Mouse (Mus musculus) layer of hippocampus, adult 18-20 months (tissue): ENCODE measurements around the gene Slc44a3. TPM values are rescaled to one million over a fixed set of nuclear protein-coding genes. Genes with fewer than 3 reads are reported as not detected.
"Not testable (repeated sequence)": the region's sequence is repeated elsewhere in the genome, so short reads cannot be mapped to it uniquely, and the experiment has no call there.

Source experiments
- DNase-seq, 2 experiments: peaks; one replicate each; pipeline ENCODE4 v3.0.0; 2022; ENCODE audit warnings: low spot score in 2 of 2
- total RNA-seq, 2 experiments: library from RNA; stranded (reverse); gene quantifications; 2 replicates each; pipeline ENCODE4 v1.2.3; 2021

Gene Slc44a3
- total RNA-seq, 2 experiments from 2014 or later: 0.13 TPM; not detected in 1

GRCm38 (mm10) chr3:121553294-121553693, 21.1 kb upstream of the Slc44a3 start:
- no peak for DNase-seq

DNA sequence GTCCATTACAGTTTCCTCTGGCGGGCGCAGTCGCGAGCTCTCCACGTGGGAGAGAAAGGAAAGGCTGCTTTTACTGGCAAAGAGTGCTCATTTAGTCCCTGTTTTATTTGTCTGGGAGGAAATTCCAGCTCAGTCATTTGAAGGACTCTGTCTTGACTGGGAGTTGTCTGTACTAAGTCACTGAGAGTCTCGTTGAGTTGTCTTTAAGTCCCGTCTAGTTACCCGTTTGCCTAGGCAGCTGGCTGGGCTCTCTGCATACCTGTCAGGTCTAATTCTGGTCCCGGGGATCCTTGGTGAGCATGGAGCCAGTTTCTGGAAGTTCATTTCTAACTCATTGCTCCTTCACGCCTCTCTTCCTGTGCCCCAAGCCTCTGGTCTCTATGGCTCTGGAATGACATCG, 20.5 kb upstream of the Slc44a3 start:
- DNase-seq: no peak

GRCm38 (mm10) chr3:121550370-121550769, 18.2 kb upstream of the Slc44a3 start:
- DNase-seq: peak in 1 of 2 experiments; percentile 35

DNA sequence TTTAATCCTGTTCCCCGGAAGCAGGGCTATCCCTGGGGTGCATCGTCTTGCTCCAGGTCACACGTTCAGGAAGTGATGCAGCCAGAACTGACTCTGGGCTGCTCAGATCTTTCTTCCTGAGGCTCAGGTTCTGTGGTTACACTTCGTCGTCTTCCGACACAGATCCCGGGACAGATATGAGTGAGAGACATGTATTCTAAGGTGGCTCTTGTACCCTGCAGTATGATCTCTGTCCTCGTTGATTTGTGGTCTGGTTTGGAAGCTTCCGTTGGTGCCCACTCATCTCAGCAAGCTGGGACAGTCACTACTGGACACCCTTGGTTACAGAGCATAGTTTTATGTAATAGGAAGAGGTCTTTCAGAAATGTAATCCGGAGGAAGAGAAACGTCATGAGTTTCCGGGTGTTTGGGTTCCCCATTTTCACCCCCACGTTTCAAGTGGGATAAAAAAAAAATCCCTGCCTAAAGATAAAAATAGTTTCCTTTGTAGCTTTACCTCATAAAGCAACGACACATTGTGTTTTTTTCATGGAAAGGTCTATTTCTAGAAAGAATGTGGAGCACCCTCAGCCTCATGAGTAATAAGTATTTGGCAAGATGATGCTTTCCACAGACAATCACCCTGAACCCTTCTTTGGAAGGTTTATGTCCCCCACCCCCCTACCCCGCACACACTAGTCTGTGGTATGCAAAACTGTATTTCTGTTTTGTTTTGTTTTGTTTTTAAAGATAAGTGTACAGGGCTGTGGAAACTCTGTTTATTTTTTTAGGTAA, 15.8 kb upstream of the Slc44a3 start:
- DNase-seq: no peak

DNA sequence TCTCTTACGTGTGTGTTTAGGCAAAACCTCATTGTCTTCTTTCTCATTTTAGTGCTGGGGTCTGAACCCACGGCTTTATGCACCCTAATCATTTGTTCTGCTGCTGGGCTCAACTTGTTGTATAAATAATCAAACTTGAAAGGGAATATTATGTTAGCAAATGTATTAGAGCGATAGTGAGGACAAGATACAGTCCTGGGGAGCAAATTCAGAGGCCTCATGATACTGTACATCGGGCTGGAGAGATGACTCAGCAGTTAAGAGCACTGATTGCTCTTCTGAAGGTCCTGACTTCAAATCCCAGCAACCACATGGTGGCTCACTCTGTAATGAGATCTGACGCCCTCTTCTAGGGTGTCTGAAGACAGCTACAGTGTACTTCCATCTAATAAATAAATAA, 8.4 kb upstream of the Slc44a3 start:
- DNase-seq: no peak

DNA sequence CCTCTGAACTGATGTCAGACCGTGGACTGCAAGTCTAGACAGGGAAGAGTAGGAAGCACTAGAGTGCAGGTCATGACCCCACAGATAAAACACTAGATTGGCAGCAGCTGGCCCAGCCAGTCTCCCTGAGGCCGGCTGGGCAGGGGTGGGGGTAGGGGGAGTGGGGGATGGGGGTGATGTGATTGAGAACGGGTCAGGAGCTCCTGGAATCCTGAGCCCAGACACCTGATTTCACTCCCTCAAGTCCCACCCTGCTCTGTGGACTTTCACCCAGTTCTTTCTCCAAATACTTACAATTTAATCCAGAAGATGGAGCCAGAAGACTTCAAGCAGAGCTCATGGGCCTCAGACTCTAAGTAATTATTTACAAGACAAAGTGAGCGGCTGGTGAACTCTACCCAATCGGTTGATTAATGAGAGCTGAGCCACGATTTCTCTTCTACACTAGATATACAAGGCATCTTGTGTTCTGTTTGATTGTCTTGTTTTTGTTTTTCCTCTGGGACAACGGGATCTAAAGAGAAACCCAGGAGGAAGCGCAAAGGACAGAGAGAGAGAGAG, 7.7 kb upstream of the Slc44a3 start:
- DNase-seq: peak in 1 of 2 experiments; percentile 11

DNA sequence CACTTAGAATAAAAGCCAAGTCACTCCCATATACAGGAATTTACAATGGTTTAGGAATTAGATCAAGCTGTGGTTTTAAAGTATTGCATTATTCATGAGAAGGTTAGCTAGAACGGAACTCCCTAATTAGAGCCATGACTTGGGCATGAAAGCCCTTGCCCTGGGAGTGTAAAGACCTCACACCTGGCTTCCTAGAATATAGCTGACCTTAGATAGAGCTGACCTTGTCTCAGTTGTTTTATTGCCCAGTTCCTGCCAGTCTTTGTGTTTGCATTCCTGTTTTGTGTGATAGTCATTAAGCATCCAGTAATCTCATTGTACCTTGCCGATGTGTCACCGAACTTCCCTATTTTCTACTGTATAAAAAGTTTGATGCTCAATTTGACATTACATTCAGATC, 6.6 kb upstream of the Slc44a3 start:
- DNase-seq: not testable (repeated sequence)

DNA sequence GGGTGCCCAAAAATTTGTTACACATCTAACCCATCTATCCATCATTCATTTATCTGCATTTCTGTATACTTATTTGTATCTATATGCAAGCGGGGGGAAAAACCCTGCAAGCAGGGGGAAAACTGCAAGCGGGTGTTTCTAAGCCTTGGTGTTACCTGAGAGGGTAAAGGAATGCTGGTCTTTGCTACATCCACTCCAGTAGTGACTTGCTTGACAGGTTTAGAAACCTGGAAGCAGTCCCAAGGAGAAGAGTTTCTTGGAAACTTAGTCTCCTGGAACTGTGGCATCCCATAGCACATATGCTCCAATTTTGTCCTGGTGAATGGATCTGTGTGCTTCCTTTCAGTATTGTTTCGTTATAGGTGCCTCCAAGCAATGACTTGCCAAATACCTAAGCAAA, 5.8 kb upstream of the Slc44a3 start:
- no peak for DNase-seq

DNA sequence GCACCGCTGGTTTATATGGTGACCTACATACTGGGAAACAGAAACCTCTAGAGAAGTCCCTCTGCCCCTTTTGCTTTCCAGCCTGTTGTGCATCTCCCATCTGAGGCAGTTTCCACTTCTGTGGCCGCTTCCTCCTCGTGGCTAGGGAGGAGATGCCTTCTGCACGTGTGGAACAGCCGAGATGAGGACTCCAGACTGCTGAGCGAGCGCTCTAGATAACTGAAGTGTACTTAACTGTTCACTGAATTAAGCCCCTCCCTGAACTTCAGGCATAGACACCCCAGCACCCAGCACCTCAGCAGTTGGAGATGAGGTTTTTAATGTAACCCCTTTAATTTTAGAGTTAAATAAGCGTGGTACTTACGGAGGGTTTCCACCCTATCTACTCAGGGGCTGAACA, 4.6 kb upstream of the Slc44a3 start:
- no peak for DNase-seq

DNA sequence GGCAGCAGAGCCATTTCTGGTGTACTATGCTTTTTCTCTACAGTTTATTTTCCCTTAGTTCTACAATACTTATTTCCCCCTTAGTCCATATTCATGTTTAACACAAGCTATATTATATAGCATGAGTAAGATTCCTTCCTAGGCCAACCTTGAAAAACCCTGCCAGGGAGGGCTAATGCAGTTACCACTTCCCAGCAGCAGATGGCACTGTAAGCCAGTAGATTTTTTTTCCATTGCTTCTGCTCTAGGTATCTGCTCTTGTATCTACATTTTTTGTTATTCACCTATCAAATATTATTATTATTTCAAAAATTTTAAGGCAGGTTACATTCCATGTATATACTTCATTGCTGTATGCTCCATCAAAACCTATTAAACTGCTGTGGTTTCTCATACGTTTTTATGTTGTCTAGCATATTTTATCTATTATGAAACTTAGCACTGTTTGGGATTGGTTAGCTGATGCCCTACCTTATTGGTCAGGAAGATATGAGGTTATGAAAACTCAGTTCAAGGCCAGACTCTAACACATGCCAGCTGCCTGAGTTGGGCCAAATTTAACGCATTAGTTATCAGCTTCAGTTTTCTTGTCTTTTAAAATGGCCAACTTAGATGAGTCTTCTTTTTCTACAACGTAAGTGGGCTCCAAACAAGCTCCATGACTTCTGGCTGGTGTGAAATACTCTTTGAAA, 3.8 kb upstream of the Slc44a3 start:
- DNase-seq: peak in 1 of 2 experiments; percentile 65

DNA sequence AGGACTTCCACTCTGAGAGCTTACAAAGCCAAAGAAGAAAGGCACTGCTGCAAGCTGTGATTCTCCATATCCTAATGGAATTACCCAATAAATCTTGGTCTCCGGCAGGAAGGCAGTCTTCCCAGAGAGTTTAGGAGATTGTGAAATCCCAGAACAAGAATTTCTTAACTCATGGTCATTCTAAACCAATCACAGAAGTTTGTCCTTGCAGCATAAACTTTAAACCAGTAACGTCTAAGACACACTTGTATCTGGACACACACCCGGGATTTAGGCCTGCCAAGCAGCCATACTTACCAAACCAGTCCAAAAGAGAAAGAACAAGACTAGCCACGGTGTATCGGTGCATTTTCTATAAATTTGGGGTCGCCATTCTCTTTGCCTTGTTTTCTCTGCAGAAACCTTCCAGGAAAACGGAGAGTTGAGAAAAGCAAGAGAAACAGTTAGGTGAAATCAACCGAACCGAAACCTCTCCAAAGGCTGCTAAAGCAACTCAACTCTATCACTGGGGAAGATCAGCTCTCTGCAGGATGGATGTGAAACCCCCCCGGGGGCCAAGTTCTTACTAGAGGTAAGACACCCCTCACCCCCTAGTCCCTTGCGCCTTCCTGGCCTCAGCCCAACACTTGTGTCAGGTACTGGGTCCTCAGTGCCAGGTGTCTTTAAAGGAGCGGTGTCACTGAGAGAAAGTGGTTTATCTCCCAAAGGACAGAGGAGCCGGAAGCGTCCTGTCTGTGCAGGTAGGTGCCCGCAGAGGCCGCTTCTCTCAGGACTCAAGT, 645 bp downstream of the Slc44a3 start:
- no peak for DNase-seq

GRCm38 (mm10) chr3:121530546-121531258, 1.5 kb downstream of the Slc44a3 start:
- no peak for DNase-seq

DNA sequence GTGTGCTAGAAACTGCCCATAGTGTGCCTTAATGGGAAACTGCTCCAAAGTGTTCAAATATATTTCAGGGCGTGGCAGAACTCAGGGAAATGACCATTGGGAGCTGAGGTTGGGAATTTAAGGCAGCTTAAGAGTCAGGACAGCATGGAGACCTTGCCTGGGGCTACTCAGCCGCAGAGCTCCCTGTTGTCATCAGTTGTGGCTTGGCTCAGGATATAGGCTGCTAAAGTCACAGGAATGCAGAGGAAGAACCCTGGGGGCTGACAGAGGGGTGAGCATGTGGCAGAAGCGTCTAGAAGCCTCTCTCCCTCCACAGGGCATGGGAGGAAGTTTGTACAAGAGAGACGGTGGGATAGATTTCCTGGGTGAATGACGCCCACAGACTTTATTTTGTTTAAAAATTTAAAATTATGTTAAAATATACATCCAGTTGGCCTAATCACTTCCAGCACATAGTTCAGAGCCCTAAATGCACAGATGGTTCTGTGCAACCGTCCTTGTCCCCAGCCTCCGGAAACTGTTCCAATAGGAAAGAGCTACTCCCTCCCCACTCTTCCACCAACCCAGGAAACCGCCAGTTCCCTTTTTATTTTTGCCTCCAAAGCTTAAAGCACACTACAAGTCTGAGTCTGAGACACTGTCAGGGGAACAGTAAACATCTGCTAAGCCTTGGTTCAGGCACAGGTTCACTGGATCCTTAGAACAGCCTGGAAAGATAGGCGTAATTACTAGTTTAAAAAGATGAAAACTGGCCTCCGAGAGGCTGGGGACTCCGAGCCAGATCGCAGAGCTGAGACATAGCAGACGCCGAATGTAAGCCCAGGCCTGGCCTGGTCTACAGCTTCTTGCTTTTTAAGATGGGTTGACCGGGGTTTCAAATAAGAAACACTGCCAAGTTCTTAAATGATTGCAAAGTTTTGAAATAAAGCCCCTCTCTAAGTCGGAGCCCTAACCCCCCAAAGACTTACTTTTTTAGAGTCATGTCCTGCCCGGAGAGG, 5.8 kb downstream of the Slc44a3 start:
- DNase-seq: peak in 1 of 2 experiments; percentile 31

GRCm38 (mm10) chr3:121521633-121522125, 10.5 kb downstream of the Slc44a3 start:
- DNase-seq: no peak

DNA sequence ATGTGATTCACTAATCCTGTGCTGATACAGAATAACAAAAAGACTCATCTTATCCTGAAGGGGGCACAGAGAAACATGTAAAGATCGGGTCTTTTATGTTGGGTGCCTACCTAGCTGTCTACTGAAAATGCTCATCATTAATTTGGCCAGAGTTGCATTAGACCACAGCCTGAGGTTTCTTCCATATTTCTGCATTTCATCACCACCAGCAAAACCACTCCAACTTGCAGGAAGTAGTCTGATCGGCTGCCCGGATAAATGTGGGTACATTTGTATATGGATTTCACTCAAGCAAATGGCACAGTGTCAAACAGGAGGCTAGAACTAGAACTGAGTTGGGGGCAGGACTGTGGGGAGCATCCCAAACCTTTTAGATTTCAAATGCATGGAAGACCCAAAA, 11.1 kb downstream of the Slc44a3 start:
- no peak for DNase-seq

DNA sequence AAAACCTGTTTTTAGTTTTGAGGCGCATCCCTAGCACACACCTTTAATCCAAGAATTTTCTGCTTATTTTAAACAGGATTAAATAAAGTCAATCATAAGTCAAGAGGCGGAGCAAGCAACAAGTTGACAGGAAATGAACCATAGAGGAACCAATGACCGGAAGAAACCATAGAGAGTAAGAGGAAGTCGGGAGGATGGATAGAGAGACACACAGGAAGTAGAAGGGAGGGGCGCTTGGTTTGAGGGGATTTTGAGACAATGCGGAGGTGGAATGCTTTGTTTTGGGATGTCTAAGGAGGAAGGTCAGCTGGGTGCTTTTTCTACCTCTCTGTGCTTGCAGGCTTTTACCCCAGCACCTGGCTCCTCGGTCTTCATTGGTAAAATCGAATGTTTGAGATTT, 15.2 kb downstream of the Slc44a3 start:
- no peak for DNase-seq

GRCm38 (mm10) chr3:121509141-121509540, 23.1 kb downstream of the Slc44a3 start:
- DNase-seq: no peak

DNA sequence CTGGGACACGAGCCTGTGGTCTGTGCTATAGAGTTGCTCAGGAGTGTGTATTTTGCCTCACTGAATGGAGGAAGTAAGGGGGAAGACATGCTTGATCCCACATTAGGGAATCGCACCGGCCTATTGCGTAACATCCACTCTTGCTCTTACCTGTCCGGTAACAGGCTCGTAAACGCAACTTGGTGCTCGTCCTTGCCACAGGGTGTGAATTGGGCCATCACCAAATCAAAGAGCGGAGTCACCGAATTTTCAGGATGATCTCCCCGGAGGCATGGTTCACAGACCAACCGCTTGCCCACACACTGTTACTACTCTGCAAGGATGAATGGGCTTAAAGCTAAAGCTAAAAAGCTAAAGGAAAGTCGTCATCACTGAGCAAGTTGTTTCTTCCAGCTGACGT, 24.5 kb downstream of the Slc44a3 start:
- DNase-seq: no peak

GRCm38 (mm10) chr3:121506756-121507155, 25.4 kb downstream of the Slc44a3 start:
- no peak for DNase-seq

- DNase-seq: no peak
These were observed 26.0 kb downstream of the Slc44a3 start for GRCm38 (mm10) chr3:121506175-121506574.
